Mouse (Mus musculus) lung, embryonic 15.5 days (tissue): ENCODE results near the gene Ica1l. TPM values are rescaled to one million over a fixed set of nuclear protein-coding genes. Genes with fewer than 3 reads are reported as not detected.

Experiments
- ATAC-seq: fragments of 200-750 bp; cut with Nextera tagmentation; 2 replicates; pipeline ENCODE4 v1.8.0; 2017; ENCODE audit warnings: moderate number of reproducible peaks, borderline replicate concordance; ENCODE audit not compliant: low FRiP score, low TSS enrichment; ENCODE audit errors: extremely low read depth
- H3K27ac ChIP-seq: fragments of 300-500 bp; sonication (generic); 2 replicates; pipeline ENCODE4 v1.5.1; 2015; ENCODE audit warnings: moderate library complexity, mild to moderate bottlenecking, inconsistent platforms
- H3K27me3 ChIP-seq: fragments of 300-500 bp; sonication (generic); 2 replicates; pipeline ENCODE4 v1.6.1; 2015; ENCODE audit warnings: inconsistent platforms
- H3K36me3 ChIP-seq: fragments of 300-500 bp; sonication (generic); 2 replicates; pipeline ENCODE4 v1.6.1; 2015; ENCODE audit warnings: inconsistent platforms
- H3K4me1 ChIP-seq: fragments of 300-500 bp; sonication (generic); 2 replicates; pipeline ENCODE4 v1.6.1; 2015; ENCODE audit warnings: inconsistent platforms
- H3K4me2 ChIP-seq: fragments of 300-500 bp; sonication (generic); 2 replicates; pipeline ENCODE4 v1.6.1; 2015; ENCODE audit warnings: inconsistent platforms, mild to moderate bottlenecking, moderate library complexity
- H3K4me3 ChIP-seq: fragments of 300-500 bp; sonication (generic); 2 replicates; pipeline ENCODE4 v1.5.1; 2015; ENCODE audit warnings: mild to moderate bottlenecking, inconsistent platforms
- H3K9ac ChIP-seq: fragments of 300-500 bp; sonication (generic); 2 replicates; pipeline ENCODE4 v1.6.1; 2015; ENCODE audit warnings: inconsistent platforms
- H3K9me3 ChIP-seq: fragments of 300-500 bp; sonication (generic); 2 replicates; pipeline ENCODE4 v1.6.1; 2016; ENCODE audit warnings: inconsistent platforms
- WGBS: fragments of 180-500 bp; shearing (Covaris S2); methylation state at CpG from one replicate; pipeline ENCODE4 v1.1.7; 2015; 5-methylcytosine and 5-hydroxymethylcytosine counted together
- polyA plus RNA-seq: library from polyadenylated mRNA; unstranded; fragments of >200 nt; fragmentation: Nextera tagmentation; extraction: Ambion mirVana; gene quantifications from 2 replicates; pipeline ENCODE4 v1.2.1, GENCODE M21; 2015

The Ica1l gene
- polyA plus RNA-seq, 1 experiment from 2014 or later = 0.46 TPM

DNA sequence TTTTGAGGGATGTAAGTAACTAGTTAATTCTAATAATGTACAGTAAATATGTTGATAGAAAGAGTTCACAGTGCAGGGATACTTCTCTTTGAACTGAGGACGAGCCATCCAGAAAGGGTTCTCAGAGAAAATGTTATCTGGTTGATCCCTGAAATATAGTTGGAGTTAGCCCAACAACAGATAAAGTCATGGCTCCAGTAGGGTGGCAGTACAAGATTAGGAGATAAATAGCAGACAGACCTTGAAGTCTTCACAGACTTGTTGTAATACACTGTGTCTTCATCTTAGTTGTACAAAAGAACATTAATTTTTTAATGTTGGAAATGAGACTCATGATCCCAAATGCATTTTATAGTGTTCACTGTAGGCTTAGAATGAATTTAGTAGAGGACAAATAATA, 83.0 kb downstream of the Ica1l start:
- Histone ChIP-seq H3K9ac (no peak overlapping the region), H3K9me3 (no peaks in the 10 kb centered on the region), H3K4me3 (no peak overlapping the region), H3K36me3 (peaks cover 23% of the 10 kb centered on the region), H3K4me1 (no peaks in the 10 kb centered on the region), H3K27ac (no peak overlapping the region), H3K4me2 (no peak overlapping the region), H3K27me3 (no peaks in the 10 kb centered on the region)
- ATAC-seq = no peak
- 75% methylated on average over 1 of the region's 1 CpGs for WGBS

DNA sequence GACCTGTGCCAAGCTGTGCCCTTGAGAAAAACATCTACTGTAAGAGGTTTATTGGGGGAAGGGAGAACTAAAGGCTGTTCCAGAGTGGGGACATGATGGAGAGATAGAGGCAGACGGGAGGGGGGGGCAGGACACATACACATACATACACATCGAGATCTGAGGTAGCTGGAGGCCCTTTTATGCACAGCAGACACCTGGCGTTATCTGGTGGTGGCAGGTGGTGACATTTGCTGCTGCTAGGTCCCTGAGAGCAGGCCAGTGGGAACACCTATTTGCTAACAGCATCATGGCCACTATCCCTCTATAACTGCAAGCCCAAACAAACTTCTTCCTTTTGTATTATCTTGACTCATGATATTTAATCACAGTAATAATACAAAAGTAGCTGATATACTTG, 85.8 kb downstream of the Ica1l start:
- ATAC-seq = no peak

DNA sequence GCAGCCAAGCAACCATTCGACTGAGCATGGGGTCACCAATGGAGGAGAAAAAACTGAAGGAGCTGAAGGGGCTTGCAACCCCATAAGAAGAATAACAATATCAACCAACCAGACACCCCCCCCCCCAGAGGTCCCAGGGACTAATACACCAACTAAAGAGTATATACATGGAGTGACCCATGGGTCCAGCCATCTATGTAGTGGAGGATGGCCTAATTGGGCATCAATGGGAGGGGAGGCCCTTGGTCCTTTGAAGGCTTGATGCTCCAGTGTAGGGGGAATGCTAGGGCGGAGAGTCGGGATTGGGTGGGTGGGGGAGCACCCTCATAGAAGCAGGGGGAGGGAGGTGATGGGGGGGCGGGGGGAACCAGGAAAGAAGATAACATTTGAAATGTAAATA, 95.5 kb downstream of the Ica1l start:
- 97% methylated on average over 4 of the region's 4 CpGs for WGBS
- H3K36me3 ChIP-seq = peaks cover 6% of the 10 kb centered on the region
- no peak overlapping the region for H3K4me3 ChIP-seq
- H3K4me1 ChIP-seq = peaks cover 20% of the 10 kb centered on the region
- no peak for ATAC-seq
- H3K4me2 ChIP-seq = no peak overlapping the region
- no peaks in the 10 kb centered on the region for H3K27me3 ChIP-seq
- H3K9ac ChIP-seq = no peak overlapping the region
- H3K9me3 ChIP-seq = no peaks in the 10 kb centered on the region
- H3K27ac ChIP-seq = no peak overlapping the region

More for the DNA sequence above, 85.8 kb downstream of the Ica1l start:
- H3K4me3 ChIP-seq = no peak overlapping the region
- WGBS = 71% methylated on average over 3 of the region's 3 CpGs
- no peak overlapping the region for H3K4me2 ChIP-seq
- H3K27me3 ChIP-seq = no peaks in the 10 kb centered on the region
- no peaks in the 10 kb centered on the region for H3K4me1 ChIP-seq
- no peak overlapping the region for H3K9ac ChIP-seq
- H3K36me3 ChIP-seq = peaks cover 20% of the 10 kb centered on the region
- H3K27ac ChIP-seq = no peak overlapping the region
- no peaks in the 10 kb centered on the region for H3K9me3 ChIP-seq

- peaks cover 6% of the 10 kb centered on the region for H3K36me3 ChIP-seq
- peaks cover 28% of the 10 kb centered on the region for H3K4me1 ChIP-seq
- no peak overlapping the region for H3K4me2 ChIP-seq
- no peaks in the 10 kb centered on the region for H3K27me3 ChIP-seq
- no peak overlapping the region for H3K4me3 ChIP-seq
- no peak for ATAC-seq
- H3K9ac ChIP-seq = no peak overlapping the region
- H3K9me3 ChIP-seq = no peaks in the 10 kb centered on the region
- H3K27ac ChIP-seq = no peak overlapping the region
- WGBS = 61% methylated on average over 1 of the region's 1 CpGs
Observed at GRCm38 (mm10) chr1:59945969-59946368, 97.0 kb downstream of the Ica1l start.

- no peaks in the 10 kb centered on the region for H3K27me3 ChIP-seq
- peak overlapping the region; percentile 43; the same call in 1 of the 2 replicates for H3K27ac ChIP-seq
- ATAC-seq = peak; percentile 64
- H3K9me3 ChIP-seq = no peaks in the 10 kb centered on the region
- H3K9ac ChIP-seq = no peak overlapping the region
- peaks cover 28% of the 10 kb centered on the region for H3K4me1 ChIP-seq
- H3K36me3 ChIP-seq = no peaks in the 10 kb centered on the region
- no peak overlapping the region for H3K4me2 ChIP-seq
- WGBS = 17% methylated on average over 5 of the region's 5 CpGs
- no peak overlapping the region for H3K4me3 ChIP-seq
Observed at GRCm38 (mm10) chr1:59943825-59944224, 99.2 kb downstream of the Ica1l start.

GRCm38 (mm10) chr1:59942057-59942790, 100.8 kb downstream of the Ica1l start:
- no peak overlapping the region for H3K4me3 ChIP-seq
- no peaks in the 10 kb centered on the region for H3K36me3 ChIP-seq
- no peak overlapping the region for H3K4me2 ChIP-seq
- H3K9ac ChIP-seq = no peak overlapping the region
- ATAC-seq = 0 out of 2 replicates have a peak, but pooled peaks have one; percentile 14
- no peak overlapping the region for H3K27ac ChIP-seq
- no peaks in the 10 kb centered on the region for H3K27me3 ChIP-seq
- peaks cover 28% of the 10 kb centered on the region for H3K4me1 ChIP-seq
- H3K9me3 ChIP-seq = no peaks in the 10 kb centered on the region
- 44% methylated on average over 6 of the region's 6 CpGs for WGBS

- Histone ChIP-seq H3K36me3 (no peaks in the 10 kb centered on the region), H3K27me3 (no peaks in the 10 kb centered on the region), H3K4me3 (no peak overlapping the region), H3K4me2 (no peak overlapping the region), H3K27ac (no peak overlapping the region), H3K4me1 (peaks cover 28% of the 10 kb centered on the region), H3K9ac (no peak overlapping the region), H3K9me3 (no peaks in the 10 kb centered on the region)
- ATAC-seq = no peak
- 91% methylated on average over 1 of the region's 1 CpGs for WGBS
Observed at GRCm38 (mm10) chr1:59941063-59941462, 101.9 kb downstream of the Ica1l start.

GRCm38 (mm10) chr1:59932991-59933390, 110.0 kb downstream of the Ica1l start:
- H3K36me3 ChIP-seq = no peaks in the 10 kb centered on the region
- no peaks in the 10 kb centered on the region for H3K9me3 ChIP-seq
- H3K4me2 ChIP-seq = no peak overlapping the region
- 88% methylated on average over 2 of the region's 2 CpGs for WGBS
- no peak overlapping the region for H3K9ac ChIP-seq
- peaks cover 2% of the 10 kb centered on the region; the same call in 1 of the 2 replicates for H3K4me1 ChIP-seq
- no peaks in the 10 kb centered on the region for H3K27me3 ChIP-seq
- H3K4me3 ChIP-seq = no peak overlapping the region
- no peak for ATAC-seq
- H3K27ac ChIP-seq = no peak overlapping the region

Other genes starting within 250 kb of the Ica1l start
- 10.8 and 13.1 TPM in 2 replicates for gene Fam117b, start 130.2 kb downstream of the Ica1l start, polyA plus RNA-seq
- gene Carf, start 55.1 kb upstream of the Ica1l start, polyA plus RNA-seq = 5.0 and 5.7 TPM in 2 replicates
- 48.4 and 49.1 TPM in 2 replicates for gene Wdr12, start 55.5 kb upstream of the Ica1l start, polyA plus RNA-seq
- 7.8 and 9.6 TPM in 2 replicates for gene Nbeal1, start 137.4 kb upstream of the Ica1l start, polyA plus RNA-seq